Mouse (Mus musculus): ENCODE data around the gene Tbc1d19.

Tbc1d19 gene

DNA sequence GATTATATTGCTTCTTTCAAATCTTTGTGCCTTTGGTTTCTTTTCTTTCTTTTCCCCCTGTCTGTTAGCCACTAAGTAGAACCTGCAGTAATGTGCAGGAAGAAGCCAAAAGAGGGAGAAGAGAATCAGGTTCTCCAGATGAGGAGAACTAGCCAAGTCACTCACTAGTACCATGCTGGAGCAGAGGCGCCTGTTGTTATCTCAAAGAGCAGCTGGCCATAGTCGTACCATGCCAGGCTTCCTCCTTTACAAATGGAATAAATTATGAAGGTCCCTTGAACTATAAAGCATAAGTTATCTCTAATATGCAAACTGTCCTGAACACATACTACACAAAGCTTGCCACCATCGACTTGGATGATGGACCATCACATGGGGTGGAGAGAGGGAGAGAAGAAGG, 99.8 kb downstream of the Tbc1d19 start:
- no peak for DNase-seq

DNA sequence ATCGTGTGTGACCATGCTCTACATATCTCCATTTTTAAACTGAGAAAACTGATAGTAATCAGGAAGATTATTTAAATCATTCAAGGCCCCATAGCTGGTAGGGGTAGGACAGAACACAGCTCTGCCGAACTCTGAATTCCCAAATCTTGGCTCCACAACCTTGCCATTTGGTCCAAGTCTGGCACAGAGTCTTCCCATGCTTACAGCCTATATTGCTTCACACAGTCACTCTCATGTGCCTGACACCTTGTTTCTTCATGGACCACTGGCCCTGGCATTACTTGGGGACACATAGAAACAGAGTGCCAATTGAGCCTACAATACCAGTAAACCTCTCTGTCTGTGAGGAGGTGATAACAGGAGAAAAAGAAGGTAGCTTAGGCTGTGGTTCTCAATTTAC, 111.0 kb downstream of the Tbc1d19 start:
- no peak for DNase-seq

DNA sequence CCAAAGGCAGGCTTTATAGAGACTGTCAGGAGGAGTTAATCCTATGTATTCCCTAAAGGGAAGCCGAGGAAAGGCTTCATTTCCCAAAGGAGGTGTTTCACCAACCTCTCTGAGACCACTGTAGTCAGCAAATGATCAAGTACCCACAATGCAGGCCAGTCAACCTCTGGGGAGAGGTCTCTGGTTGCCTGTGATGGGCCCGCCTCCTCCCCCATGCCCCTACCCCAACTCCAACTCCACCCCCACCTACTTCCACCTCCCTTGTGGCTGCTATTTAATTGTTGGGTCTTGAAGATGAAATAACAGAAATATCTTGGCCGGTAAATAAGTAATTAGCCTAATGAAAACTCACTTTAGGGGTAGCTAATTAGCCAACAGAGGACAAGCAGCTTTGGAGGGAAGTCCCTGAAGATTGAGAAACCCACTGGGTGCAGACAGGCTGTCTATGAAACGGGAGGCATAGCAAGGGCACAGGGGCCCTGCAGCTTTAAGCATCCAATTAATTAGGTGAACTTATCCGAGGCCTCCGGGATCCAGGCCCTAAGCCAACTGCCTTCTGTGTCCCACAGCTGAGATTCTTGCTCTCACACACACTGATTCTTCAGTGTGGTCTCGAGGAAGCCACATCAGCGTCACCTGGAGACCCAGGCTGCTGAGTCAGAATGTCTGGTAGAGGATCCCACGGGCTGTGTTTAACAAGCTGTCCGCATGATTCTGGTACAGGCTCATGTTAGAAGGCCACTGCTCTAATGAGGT, 112.9 kb downstream of the Tbc1d19 start:
- no peak for DNase-seq

DNA sequence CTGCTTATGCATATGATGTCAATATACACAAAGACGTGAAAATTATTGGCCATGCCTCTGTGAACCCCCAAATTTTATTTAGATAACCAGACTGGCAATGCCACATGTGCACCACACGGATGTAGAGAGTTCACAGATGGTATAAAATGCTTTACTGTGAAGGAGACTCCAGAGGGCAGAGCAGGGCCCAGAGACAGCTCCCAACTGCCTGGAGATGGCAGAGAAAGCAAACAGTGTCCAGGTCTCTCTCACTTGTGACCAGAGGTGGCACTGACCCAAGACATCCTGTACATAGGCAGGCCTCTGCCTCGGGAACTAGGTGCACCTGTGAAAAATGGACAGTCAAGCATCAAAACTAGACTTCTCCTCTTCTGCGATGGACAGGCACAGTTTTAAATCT, 114.6 kb downstream of the Tbc1d19 start:
- DNase-seq = no peak

DNA sequence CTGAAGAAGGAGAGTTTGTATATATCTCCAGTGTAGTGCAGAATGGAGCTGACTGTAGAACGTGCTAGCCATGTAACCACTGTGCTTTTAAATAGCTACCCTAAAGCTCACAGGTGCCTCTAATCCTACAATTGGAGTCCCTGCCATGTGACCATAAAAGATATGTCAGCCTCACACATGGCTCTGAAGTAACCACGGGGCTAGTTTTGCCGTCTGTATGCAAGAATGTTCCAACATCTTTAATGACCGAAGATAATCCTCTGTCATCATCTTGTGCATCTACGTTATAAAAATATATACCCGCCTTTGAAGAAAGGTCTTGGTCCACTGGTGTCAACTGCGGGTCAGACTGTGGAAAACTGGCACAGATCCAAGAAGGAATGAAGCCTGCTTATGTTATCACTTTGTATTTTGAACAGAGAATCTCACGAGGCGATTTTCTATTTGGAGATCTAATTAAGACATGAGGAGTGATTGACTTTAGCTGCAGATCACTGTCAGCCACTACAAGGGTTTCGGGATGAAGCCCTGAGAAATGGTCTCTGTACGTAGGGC, 117.0 kb downstream of the Tbc1d19 start:
- DNase-seq = no peak

DNA sequence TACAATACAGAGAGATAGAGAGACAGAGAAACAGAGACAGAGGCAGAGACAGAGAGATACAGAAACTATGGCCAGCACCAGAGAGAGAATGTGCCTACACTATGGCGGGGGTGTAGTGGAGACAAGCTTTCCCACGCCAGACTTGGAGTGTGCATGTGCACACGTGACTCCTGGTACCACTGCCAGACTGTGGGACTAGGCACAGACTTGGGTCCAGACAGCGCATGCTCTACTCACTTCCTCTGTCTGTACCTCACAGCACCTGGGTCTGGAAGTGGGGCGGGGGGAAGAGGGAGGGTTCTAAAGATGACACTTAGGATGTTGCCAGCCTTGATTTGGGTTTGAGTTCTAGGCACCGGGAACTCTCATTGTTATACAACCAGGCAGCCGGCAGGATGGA, 118.5 kb downstream of the Tbc1d19 start:
- no peak for DNase-seq

DNA sequence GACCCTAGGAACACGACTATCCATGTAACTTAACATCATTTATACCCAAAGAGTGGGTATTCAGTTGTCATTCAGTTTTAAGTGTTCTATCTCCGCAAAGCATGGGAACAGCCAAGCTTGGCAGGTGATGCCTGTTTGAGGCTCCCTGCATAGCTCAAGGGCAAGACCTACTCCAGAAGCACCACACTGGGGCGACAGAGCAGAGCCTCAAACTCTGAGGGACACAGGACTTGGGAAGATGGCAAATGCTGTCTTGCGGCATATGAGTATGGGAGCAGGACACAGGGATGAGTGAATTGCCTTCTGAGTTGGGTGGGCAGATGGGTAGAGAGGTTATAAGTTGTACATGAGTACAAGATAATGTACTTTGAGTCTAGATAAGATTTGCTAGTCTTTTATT, 119.1 kb downstream of the Tbc1d19 start:
- DNase-seq = no peak

DNA sequence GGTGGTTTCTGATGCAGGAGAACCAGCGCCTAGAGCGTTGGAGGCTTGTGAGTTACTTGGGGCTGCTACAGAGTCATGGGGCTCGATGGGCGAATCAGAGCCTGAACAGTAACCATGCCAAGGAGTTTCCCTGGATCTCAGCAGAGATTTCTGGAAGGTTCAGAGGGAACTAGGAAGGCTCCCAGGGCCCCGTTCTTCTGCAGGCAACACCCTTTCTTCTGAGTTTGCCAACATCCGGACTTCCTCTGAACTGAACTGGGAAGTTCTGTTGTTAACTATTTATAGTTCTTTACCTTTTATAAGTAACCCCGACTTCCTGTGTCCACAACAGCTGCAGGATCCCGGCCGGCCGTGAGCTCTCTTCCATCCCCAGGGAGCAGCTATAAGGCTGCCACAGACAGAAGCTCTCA, 119.8 kb downstream of the Tbc1d19 start:
- DNase-seq = no peak

DNA sequence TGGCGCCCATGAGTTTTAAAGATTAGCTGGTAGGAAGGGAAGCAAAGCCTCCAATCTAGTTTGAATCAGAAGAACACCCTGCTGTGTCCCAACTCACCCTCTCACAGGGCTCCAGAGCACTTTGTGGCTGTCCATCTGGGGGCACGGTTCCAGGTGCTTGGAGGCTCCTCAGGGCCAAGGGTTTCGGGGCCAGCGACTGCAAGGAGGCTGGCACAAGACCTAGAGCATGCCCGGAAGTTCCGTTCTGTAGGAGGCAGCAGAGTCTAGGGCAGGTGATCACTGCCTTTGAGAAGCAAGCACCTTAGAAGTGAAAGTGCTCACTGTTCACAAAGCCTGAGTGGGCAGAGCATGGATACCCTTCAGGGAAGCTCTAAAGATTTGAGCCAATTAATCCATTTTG, 120.4 kb downstream of the Tbc1d19 start:
- no peak for DNase-seq

DNA sequence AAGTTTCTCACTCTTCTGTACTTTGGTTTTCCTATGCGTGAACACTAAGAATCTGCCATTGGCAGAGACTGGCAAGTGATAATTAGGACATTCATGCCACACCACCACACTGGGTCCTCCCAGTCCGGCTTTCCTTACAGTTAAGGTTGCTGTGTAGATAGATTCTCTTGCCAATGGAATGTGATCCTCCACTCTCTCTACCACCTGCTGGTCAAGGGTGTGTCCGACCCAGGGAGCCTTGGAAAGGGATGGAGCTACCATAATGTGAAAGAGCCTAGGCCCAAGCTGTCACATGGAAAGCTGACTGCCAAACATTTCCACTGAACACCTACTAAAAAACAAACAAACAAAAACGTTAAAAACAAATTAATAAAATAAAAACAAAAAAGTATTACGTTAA, 121.6 kb downstream of the Tbc1d19 start:
- DNase-seq = no peak

DNA sequence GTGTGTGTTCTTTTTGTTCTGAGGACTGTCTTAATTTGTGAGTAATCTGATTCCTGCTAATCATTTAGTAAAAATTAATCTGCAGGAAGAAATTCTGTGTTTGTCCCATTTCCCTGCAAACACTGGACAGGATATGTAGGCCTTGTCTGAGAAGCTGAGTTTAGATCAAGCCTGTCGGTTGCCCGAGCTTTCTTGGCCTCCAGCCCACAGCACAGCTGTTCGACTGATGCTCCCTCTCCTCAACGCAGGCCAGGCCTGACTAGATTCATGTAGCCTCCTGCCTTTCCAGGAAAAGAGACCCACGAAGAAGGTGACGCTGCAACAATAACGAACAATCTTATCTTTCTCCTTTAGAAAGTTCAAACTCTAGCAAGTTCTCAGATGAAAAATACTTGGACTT, 124.2 kb downstream of the Tbc1d19 start:
- no peak for DNase-seq

DNA sequence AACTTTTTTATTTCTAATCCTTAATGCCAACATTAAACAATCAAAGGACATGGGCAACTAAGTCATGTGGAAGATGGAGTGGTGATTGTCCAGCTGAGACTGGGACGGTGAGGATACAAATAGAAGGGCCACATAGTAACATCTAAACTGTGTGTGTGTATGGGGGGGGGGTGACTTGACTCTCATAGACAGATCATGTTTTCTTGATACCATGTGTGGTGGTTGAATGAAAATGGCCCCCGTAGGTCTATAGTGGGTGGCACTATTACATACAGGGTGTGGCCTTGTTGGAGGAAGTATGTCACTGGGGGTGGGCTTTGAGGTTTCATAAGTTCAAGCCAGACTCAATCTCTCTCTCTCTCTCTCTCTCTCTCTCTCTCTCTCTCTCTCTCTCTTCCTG, 124.6 kb downstream of the Tbc1d19 start:
- no peak for DNase-seq

DNA sequence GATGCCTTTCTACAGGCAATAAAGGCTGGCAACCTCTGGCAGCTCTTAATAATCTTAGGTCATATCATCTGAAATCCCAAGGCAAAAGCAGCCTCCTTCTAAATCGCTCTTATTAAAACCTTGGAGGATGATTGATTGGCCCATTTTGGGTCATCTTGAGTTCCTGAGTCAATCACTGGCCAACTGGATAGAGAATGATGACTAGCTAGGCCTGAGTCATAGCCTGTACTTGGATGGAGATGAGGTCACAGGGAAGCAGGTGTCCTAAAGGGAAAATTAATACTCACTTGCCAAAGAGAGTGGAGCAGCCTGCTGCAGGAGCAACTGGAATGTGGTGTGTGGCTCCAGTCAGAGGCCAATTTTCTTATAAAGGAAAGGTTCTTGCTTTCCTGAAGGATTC, 125.4 kb downstream of the Tbc1d19 start:
- no peak for DNase-seq

DNA sequence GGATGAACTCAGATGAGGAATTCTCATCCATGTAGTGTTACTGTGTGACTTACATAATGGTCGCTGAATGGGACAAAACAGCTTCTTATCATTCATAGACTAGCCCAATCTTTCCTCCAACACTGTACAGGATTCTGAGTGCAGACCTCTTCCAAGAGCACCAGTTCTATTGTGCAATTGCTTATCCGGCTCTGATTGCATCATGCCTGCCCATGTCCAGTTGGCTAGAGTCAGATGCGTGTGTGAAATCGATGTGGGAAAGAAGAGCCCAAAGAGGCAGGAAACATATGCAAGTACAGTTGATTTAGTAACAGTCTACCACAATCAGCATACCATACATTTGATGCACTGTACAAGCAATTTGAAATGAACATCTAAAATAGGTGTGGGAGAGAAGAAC, 127.8 kb downstream of the Tbc1d19 start:
- no peak for DNase-seq

DNA sequence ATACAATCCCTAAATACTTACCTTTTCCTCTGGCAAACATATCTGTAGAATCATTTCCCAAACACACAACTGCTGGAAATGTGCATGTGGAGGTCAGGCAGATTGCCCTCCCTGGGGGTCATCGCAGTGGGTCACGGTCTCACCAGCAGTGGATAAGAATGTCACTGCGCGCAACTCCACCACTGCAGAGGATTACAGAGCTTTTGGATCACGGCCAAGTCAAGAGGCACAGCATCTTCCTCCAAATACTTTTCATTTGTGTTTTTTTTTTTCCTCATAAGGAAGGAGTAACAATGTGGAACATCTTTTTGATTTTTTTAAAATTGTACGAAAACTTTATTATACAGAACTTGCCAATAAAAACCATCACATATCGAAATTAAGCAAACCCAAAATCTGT, 129.6 kb downstream of the Tbc1d19 start:
- DNase-seq = no peak

DNA sequence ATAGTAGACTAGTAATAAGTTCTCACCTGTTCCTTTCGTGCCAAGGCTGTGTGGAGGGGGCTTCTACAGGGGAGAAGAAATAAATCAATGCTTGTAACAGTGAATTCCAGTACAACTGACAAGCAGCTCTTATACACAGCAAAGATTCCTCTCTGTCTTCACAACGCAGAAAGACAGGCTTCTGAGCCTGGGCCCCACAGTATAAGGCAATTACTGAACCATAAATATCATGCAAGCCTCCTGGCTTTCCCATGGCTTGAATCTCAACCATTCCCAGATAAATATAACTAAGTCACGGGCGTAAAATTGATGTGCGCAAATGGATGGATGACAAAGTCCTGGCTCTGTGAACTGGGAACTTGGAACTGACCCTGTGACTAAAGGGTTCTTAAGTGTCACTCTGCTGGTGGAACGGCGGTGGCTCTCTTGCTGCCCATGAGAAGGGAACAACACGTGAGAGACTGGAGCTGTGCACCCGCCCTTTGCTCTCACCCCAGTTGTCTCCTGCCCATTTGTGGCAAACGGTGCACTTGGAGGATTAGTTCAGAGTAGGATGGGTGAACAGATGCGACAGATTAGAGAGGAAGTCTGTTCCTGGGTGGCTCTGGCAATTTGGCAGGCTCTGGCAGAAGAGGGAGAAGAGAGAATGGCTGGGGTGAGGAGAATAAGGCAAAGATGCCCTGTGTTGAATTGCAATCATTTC, 132.1 kb downstream of the Tbc1d19 start:
- DNase-seq = no peak

DNA sequence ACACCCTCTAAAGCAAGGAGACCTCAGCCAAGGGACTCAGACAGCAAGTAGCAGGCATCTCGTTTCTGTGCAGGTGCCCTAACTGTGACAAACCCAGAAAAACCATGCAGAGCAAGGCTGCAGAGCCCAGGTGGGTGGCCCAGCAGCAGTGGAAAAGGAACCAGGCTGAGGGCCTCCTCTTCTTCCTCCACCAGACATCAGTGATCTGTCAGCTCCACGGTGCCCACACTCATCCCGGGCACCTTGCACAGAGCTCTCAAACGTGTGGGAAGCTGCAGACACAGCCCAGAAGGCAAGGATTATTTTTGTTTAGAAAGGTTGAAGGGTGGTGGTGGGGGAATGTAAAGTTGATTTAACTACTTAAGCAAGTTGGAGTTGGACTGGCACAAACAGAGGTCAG, 132.9 kb downstream of the Tbc1d19 start:
- no peak for DNase-seq

DNA sequence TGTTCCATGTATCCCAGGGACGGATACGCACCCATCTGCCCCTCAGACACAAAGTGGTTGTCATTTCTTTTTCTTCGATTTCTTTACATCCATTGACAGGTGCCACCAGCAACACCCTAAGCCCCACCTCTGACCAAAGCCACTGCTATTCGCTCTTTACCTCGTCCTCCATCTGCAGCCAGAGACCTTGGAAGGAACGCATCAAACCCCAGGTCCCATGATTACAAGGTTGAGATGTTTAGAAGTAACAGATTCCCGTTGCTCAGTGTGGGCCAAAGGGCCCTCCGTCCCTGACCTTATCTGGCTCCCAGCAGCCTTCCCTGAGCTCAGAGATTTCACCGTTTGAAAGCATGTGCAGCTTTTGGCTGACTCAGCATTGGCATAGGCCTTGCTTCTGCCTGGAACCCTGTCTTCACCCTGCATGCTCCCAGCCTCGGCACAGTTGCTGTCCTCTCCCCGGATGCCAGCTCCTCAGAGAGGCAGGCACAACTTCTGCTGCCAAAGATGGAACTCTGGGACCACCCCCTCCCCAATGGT, 134.0 kb downstream of the Tbc1d19 start:
- DNase-seq = no peak

DNA sequence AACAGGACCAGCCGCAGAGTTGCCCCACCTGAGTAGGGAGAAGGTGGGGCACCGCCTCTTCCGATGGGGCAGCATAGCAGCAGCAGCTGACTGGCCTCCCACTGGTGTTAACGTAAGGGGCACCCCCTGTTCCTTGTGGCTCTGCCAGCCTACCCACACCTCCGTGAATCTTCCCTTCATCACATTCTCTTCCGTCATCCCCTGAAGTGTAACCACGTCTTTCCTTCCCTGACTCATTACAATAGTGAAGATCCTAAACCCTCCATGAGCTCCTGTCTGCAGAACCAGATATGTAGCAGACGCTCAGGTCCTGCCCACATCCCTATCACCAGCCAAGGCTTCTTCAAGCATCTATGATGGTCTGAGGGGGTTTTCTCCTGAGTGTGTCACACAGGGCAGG, 137.3 kb downstream of the Tbc1d19 start:
- DNase-seq = no peak

DNA sequence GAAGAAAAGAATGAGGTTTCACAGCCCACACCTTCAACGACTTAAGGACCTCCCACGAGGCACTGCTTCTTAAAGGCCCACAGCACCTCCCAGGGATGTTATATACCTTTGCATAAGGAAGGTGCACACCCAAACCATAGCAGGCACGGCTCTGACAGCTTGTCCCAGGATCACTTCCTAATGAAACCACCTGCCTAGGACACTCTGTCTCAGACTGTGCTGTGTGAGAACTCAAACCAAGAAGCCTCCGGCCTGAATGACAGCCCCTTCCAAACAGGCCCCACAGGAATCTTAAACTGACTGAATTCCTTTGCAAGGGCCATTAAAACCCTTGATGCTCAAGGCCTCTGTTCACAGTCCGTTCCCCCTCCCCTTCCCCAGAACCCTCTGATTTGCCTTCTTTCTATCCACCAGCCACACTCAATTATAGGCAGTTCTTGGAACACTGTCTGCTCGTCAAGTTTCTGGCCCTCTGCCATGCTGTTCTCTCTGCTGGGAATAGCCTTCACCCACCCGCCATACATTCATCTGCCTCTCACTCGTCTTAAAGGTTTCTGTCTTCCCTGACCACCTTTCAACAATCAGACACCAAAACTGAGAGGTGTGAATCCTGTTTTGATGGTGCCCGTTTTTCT, 138.3 kb downstream of the Tbc1d19 start:
- DNase-seq = no peak

DNA sequence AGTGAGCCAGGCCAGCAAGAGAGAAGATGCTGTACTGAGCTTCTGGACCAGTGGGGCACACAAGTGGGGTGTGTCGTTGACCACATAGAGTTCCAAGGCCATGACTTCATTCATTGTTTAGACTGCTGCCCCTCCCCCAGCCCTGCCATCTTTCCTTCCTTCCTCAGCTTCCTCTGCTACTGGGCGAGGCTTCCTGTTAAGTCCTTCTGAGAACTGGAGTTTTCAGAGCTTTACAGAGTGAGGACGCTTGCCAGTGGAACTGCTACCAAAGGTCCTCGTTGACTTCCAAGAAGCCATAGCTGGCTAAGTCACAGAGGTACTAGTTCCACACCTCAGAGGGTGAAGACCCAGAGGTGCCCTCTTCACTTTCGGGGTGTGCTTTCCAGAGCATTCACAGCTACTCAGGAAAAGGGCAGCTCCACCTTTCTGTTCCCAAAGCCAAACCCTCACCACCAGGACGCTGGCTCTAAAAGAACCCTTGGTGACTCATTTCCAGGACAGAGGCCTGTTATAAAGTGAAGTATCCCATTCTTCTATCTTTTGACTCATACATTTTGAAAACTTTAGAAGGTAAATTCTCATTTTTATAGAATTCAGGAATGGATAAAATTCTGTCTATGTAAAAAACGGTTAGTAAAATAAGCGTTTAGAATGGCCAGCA, 139.3 kb downstream of the Tbc1d19 start:
- no peak for DNase-seq

DNA sequence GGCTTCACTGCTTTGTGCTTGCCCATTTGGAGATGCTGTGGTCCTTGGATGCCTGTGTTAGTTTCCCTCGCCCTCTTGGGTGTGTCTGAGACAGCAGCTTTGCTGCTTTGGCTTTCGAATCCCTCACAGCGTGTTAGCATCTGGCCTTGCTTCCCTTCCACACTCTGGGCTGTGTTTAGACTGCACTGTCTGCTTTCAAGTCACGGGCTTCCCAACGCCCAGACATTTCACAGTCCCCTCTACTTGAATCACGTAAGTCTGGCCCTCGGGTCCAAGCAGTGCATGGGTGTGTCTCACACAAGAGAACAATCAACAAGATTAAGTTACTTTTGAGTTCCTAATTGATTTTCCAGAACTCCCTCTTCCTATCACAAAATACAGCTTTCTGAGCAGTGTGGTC, 140.8 kb downstream of the Tbc1d19 start:
- DNase-seq = no peak

DNA sequence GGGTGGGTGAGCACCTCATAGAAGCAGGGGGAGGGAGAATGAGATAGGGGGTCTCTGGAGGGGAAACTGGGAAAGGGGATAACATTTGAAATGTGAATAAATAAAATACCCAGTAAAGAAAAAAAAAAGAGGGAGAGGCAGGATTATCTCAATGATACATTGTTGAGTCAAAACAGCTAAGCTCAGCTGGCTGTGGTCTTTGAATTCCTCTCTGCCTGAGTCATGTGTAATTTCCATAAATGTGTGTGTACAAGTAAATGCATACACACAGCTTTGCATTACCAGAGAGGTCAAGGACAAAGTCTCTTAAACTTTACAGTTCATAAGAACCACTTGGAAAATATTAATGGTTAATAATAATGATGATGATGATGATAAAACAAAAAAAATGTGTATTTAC, 143.8 kb downstream of the Tbc1d19 start:
- no peak for DNase-seq
